In the genomic region with DNA sequence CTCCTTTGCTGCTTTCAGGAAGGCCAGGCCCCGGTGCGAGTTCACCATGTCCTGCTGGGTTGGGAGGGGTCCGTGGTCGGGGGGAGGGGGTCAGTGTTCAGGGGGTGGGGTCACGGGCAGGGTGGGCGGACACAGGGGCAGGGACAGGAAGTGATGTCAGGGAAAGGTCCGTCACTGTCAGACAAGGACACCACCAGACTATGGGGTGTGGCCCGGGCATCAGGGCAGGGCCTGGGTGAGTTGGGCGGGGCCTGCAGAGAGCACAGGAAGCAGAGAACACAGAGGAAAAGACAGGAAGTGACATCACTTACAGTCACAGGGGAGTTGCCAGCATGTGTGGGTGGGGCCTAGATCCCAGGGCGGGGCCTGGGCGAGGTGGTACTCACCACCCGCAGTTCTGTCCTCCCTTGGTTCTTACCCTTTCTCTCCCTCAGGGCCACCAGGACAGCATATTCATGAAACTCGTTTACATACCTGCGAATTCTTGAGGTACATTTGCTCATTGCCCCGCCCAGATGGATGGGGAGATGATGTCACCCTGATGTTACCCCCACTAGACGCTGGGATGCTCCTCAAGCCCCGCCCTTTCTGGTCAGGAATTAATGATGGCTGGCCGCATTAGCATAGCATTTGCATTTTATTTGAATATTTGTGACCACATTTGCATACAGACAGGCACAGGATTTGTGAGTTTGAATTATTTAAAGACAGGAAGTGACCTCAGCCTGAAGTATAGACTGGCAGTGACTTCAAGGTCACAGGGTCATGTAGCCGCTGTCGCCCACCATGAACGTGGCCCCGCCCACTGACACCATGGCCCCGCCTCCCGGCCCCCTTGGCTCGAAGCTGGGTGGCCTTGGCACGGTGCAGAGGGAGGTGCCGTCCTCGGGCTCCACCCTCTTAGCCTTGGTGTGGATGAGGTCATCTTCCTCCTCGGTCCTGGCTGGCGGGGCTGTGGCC, we compare ENCODE assay signal across 9 mouse cellular contexts. TPM values are rescaled to one million over a fixed set of nuclear protein-coding genes. Genes with fewer than 3 reads are reported as not detected.
DNase-seq lines count a peak whose midpoint lies in the region; ATAC-seq and TF ChIP-seq lines count a peak whose summit lies in the region.
"Had no signal": no experiment of that assay in that cellular context is flagged by ENCODE, and none has a peak within 500 bp of the region (broad histone marks: within the 10 kb centered on the region; RNA-seq: fewer than 3 reads in every experiment).

No protein-coding gene starts in this region.

- TF ChIP-seq CTCF in gastrocnemius, adult 2 months (IDR thresholded peaks at IDR 0.05) = no peak
- no peak for TF ChIP-seq CTCF in testis, adult 2 months (IDR thresholded peaks at IDR 0.05; ENCODE audit: control insufficient read depth, insufficient read depth, insufficient replicate concordance, low read depth, low read length)

- peaks cover 27% of the 10 kb centered on the region for H3K4me1 ChIP-seq in testis, adult 2 months (ENCODE audit: control insufficient read depth, insufficient read depth, low read length)

- H3K27ac ChIP-seq in gastrocnemius, adult 2 months = no peak overlapping the region
- H3K27ac ChIP-seq in testis, adult 2 months (ENCODE audit: control insufficient read depth, insufficient read depth, low read depth, low read length) = peak overlapping the region; percentile 63

- no peak overlapping the region for H3K4me3 ChIP-seq in gastrocnemius, adult 2 months
- peak overlapping the region; percentile 71 for H3K4me3 ChIP-seq in testis, adult 2 months (ENCODE audit: control insufficient read depth, low read depth, low read length)

- intact Hi-C loops in gastrocnemius, adult 2 months (cut with DNase I) = loop anchor here (10.0 kb wide), 1 partner anchor 550 kb away; the partner anchor contains the start of gene Gtpbp6

- DNase-seq in gastrocnemius, adult 2 months = peak; percentile 22
- no peak for DNase-seq in gastrocnemius, adult 8-10 months (ENCODE audit: low spot score in 2 of 2)
- DNase-seq in lung, postnatal 10 days = peak; percentile 39
- DNase-seq in lung, postnatal 25 days (ENCODE audit: low spot score) = no peak
- peak; percentile 95 for DNase-seq in ZHBTc4 (ENCODE audit: low read depth, low spot score)
- DNase-seq in frontal cortex, postnatal 25 days (ENCODE audit: low spot score in 2 of 2) = no peak

- H3K27me3 ChIP-seq in testis, adult 2 months (ENCODE audit: control insufficient read depth, insufficient read depth, low read length) = no peaks in the 10 kb centered on the region

- peak; percentile 45 for TF ChIP-seq POLR2A in testis, adult 2 months (IDR thresholded peaks at IDR 0.05; ENCODE audit: control insufficient read depth, low read depth, low read length)

- H3K36me3 ChIP-seq in testis, adult 2 months (ENCODE audit: control insufficient read depth, insufficient read depth, low read length) = no peaks in the 10 kb centered on the region

- ATAC-seq in megakaryocyte progenitor cell, adult 5-6 weeks (replicated peaks; ENCODE audit: poor library complexity) = no peak
- ATAC-seq: intestine, embryonic 16.5 days had no signal

RNA-seq across cellular contexts. Expression of gene Crlf2, which starts 4.4 kb away (rescaled TPM):
- total RNA-seq in gastrocnemius, adult 2 months (2021) = 1 to 10 TPM; 2.0 to 3.4 TPM
- 1 to 10 TPM; 1.9 to 2.6 (median 2.3) TPM for total RNA-seq in gastrocnemius, adult 8-10 months (2022)
- polyA plus RNA-seq in testis, adult 2 months (2012; rRNA removed) = 24.0 and 26.3 TPM in 2 replicates
- total RNA-seq in megakaryocyte progenitor cell, adult 5-6 weeks (2015) = 8.8 and 11.5 TPM in 2 replicates
- total RNA-seq in megakaryocyte progenitor cell, adult 5-6 weeks (2017) = 18.1 and 22.1 TPM in 2 replicates

Comparison
In these comparisons a context has a peak if more than half of its experiments do, and no peak if none do; other contexts are left out.
1. DNase-seq: peak in gastrocnemius, adult 2 months (single experiment), lung, postnatal 10 days (single experiment) and ZHBTc4 (single experiment); none in gastrocnemius, adult 8-10 months (0 of 2), lung, postnatal 25 days (single experiment) and frontal cortex, postnatal 25 days (0 of 2).